Mouse (Mus musculus) myocyte (in vitro differentiated cells): ENCODE data around the gene Klk12. TPM values are rescaled to one million over a fixed set of nuclear protein-coding genes. Genes with fewer than 3 reads are reported as not detected.

Experiments
- H3K27me3 ChIP-seq: one replicate; pipeline ENCODE4 v1.6.1; 2011; ENCODE audit not compliant: control insufficient read depth, insufficient read depth, insufficient read length
- H3K36me3 ChIP-seq: one replicate; pipeline ENCODE4 v1.6.1; 2011; ENCODE audit not compliant: control insufficient read depth, insufficient read depth
- H3K4me2 ChIP-seq: one replicate; pipeline ENCODE4 v1.6.1; 2011; ENCODE audit warnings: low read depth, control low read depth
- H3K4me3 ChIP-seq: one replicate; pipeline ENCODE4 v1.5.1; 2011; ENCODE audit warnings: mild to moderate bottlenecking, control low read depth, moderate library complexity
- H3K79me2 ChIP-seq: one replicate; pipeline ENCODE4 v1.6.1; 2011; ENCODE audit not compliant: control insufficient read depth, insufficient read depth
- H3ac ChIP-seq: one replicate; pipeline ENCODE4 v1.6.1; 2011; ENCODE audit not compliant: control insufficient read depth, insufficient read length
- CEBPB ChIP-seq: IDR thresholded peaks from 2 replicates; pipeline ENCODE4 v1.6.1; 2011; ENCODE audit warnings: mild to moderate bottlenecking, moderate library complexity; ENCODE audit not compliant: poor library complexity, insufficient read depth, severe bottlenecking
- E2F4 ChIP-seq: IDR thresholded peaks from one replicate; pipeline ENCODE4 v1.6.1; 2011; ENCODE audit warnings: mild to moderate bottlenecking, control low read depth, moderate library complexity; ENCODE audit not compliant: insufficient read depth
- MAX ChIP-seq: IDR thresholded peaks from one replicate; pipeline ENCODE4 v1.6.1; 2011; ENCODE audit warnings: low read depth, mild to moderate bottlenecking, control low read depth
- MYOD1 ChIP-seq, 3 experiments: IDR thresholded peaks; one replicate each; pipeline ENCODE4 v1.6.1; 2011; ENCODE audit warnings: control low read depth in 2 of 3, low read depth in 2 of 3, mild to moderate bottlenecking in 2 of 3, moderate library complexity in 1 of 3; ENCODE audit not compliant: insufficient read length in 2 of 3, control insufficient read depth in 1 of 3
- MYOG ChIP-seq, 3 experiments: IDR thresholded peaks; one replicate each; pipeline ENCODE4 v1.6.1; 2011; ENCODE audit warnings: control low read depth in 2 of 3, low read depth in 2 of 3, mild to moderate bottlenecking in 2 of 3; ENCODE audit not compliant: insufficient read length in 2 of 3, control insufficient read depth in 1 of 3, insufficient read depth in 1 of 3
- POLR2A ChIP-seq: IDR thresholded peaks from one replicate; pipeline ENCODE4 v1.6.1; 2011; ENCODE audit warnings: low read depth, mild to moderate bottlenecking, control low read depth, moderate library complexity; ENCODE audit not compliant: insufficient read length
- POLR2AphosphoS2 ChIP-seq: IDR thresholded peaks from one replicate; pipeline ENCODE4 v1.6.1; 2011; ENCODE audit warnings: low read depth, control low read depth; ENCODE audit not compliant: insufficient read length
- REST ChIP-seq: IDR thresholded peaks from one replicate; pipeline ENCODE4 v1.6.1; 2011; ENCODE audit warnings: mild to moderate bottlenecking, control low read depth, moderate library complexity; ENCODE audit not compliant: insufficient read depth, insufficient read length
- SRF ChIP-seq: IDR thresholded peaks from one replicate; pipeline ENCODE4 v1.6.1; 2011; ENCODE audit warnings: low read depth; ENCODE audit not compliant: control insufficient read depth, insufficient read length
- TCF12 ChIP-seq: IDR thresholded peaks from one replicate; pipeline ENCODE4 v1.6.1; 2011; ENCODE audit warnings: mild to moderate bottlenecking, control low read depth; ENCODE audit not compliant: poor library complexity, insufficient read depth, severe bottlenecking
- TCF3 ChIP-seq: IDR thresholded peaks from one replicate; pipeline ENCODE4 v1.6.1; 2011; ENCODE audit warnings: low read depth, control low read depth; ENCODE audit not compliant: insufficient read length
- USF1 ChIP-seq: IDR thresholded peaks from one replicate; pipeline ENCODE4 v1.6.1; 2011; ENCODE audit warnings: low read depth, mild to moderate bottlenecking, control low read depth, moderate library complexity
- polyA plus RNA-seq: library from polyadenylated mRNA; unstranded; fragments of >200 nt; fragmentation: generic; extraction: Trizol; gene quantifications from one replicate; pipeline ENCODE4 v1.2.1, GENCODE M21; 2012; ENCODE audit warnings: missing spikeins

Gene Klk12
- polyA plus RNA-seq, 1 experiment, result 0.05 TPM

DNA sequence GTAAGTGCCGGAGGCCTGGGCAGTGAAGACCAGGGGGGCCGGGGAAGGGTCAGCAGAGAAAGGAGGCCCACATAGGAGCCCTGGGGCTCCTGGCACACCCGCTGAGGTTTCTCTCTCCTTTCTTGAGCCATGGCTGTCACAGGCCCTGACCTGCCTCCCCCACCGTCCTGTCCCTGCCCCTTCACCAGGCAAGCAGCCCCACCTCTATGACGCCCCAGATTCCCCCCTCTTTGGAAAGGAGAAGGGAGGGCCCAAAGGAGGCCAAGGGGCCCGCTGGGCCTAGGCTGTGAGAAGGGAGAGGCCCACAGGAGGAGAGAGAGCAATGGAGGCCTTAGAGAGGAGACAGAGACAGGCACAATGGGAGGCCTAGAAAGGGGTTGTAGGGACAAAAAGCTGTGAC, 6.1 kb downstream of the Klk12 start:
- no peaks in the 10 kb centered on the region for H3K27me3 ChIP-seq
- H3K4me2 ChIP-seq, result no peak overlapping the region
- H3ac ChIP-seq, result no peak overlapping the region
- no peak overlapping the region for H3K4me3 ChIP-seq
- H3K79me2 ChIP-seq, result no peaks in the 10 kb centered on the region
- TF ChIP-seq TCF12, result no peak
- H3K36me3 ChIP-seq, result no peaks in the 10 kb centered on the region

GRCm38 (mm10) chr7:43775311-43776057, 6.8 kb downstream of the Klk12 start:
- H3K27me3 ChIP-seq, result no peaks in the 10 kb centered on the region
- no peaks in the 10 kb centered on the region for H3K36me3 ChIP-seq
- no peak overlapping the region for H3K4me3 ChIP-seq
- no peak for TF ChIP-seq POLR2A
- TF ChIP-seq TCF3, result peak; percentile 82
- TF ChIP-seq REST, result no peak
- peak; percentile 77 for TF ChIP-seq TCF12
- no peak for TF ChIP-seq POLR2AphosphoS2
- no peak for TF ChIP-seq SRF
- no peak for TF ChIP-seq E2F4
- peak; percentile 91 to 98 (median 95) for TF ChIP-seq MYOG (IDR thresholded peaks at IDR 0.05; ENCODE audit: control insufficient read depth in 1 of 3, insufficient read depth in 1 of 3, insufficient read length in 2 of 3, low read depth in 2 of 3)
- no peak for TF ChIP-seq CEBPB
- TF ChIP-seq MAX, result no peak
- TF ChIP-seq USF1, result no peak
- peak in 2 of 3 experiments; percentile 73 to 98 for TF ChIP-seq MYOD1 (IDR thresholded peaks at IDR 0.05; ENCODE audit: control insufficient read depth in 1 of 3, insufficient read length in 2 of 3, low read depth in 2 of 3)
- H3K79me2 ChIP-seq, result no peaks in the 10 kb centered on the region
- H3K4me2 ChIP-seq, result no peak overlapping the region
- H3ac ChIP-seq, result no peak overlapping the region

- Histone ChIP-seq H3K4me3 (no peak overlapping the region), H3K4me2 (no peak overlapping the region), H3ac (no peak overlapping the region), H3K79me2 (no peaks in the 10 kb centered on the region), H3K27me3 (no peaks in the 10 kb centered on the region), H3K36me3 (no peaks in the 10 kb centered on the region)
- TF ChIP-seq MYOD1 (IDR thresholded peaks at IDR 0.05; ENCODE audit: control insufficient read depth in 1 of 3, insufficient read length in 2 of 3, low read depth in 2 of 3), result no peak
- no peak for TF ChIP-seq USF1
- TF ChIP-seq REST, result no peak
- no peak for TF ChIP-seq POLR2A
- no peak for TF ChIP-seq SRF
- no peak for TF ChIP-seq TCF12
- TF ChIP-seq E2F4, result no peak
- no peak for TF ChIP-seq TCF3
- no peak for TF ChIP-seq MAX
- no peak for TF ChIP-seq MYOG (IDR thresholded peaks at IDR 0.05; ENCODE audit: control insufficient read depth in 1 of 3, insufficient read depth in 1 of 3, insufficient read length in 2 of 3, low read depth in 2 of 3)
- TF ChIP-seq CEBPB, result no peak
- no peak for TF ChIP-seq POLR2AphosphoS2
Observed at GRCm38 (mm10) chr7:43776506-43776905, 7.8 kb downstream of the Klk12 start.

DNA sequence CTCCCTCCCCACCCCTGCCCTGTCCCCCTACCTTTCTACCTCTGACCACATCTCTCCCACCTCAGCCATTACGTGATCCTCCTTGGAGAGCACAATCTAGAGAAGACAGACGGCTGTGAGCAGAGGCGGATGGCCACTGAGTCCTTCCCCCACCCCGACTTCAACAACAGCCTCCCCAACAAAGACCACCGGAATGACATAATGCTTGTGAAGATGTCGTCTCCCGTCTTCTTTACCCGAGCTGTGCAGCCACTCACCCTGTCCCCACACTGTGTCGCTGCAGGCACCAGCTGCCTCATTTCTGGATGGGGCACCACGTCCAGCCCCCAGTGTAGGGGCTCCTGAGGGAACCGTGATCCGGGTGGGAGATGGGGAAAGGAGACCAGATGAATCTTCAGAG, 8.7 kb downstream of the Klk12 start:
- Histone ChIP-seq H3K27me3 (no peaks in the 10 kb centered on the region), H3K4me3 (no peak overlapping the region), H3K36me3 (no peaks in the 10 kb centered on the region), H3K79me2 (no peaks in the 10 kb centered on the region), H3ac (no peak overlapping the region), H3K4me2 (no peak overlapping the region)
- TF ChIP-seq TCF3 (no peak), POLR2AphosphoS2 (no peak), REST (no peak), MYOG (IDR thresholded peaks at IDR 0.05; ENCODE audit: control insufficient read depth in 1 of 3, insufficient read depth in 1 of 3, insufficient read length in 2 of 3, low read depth in 2 of 3) (no peak), POLR2A (no peak), CEBPB (no peak), SRF (no peak), E2F4 (no peak), MAX (no peak), MYOD1 (IDR thresholded peaks at IDR 0.05; ENCODE audit: control insufficient read depth in 1 of 3, insufficient read length in 2 of 3, low read depth in 2 of 3) (no peak), TCF12 (no peak), USF1 (no peak)
